Mouse (Mus musculus): ENCODE results near the gene Prkar1b. TPM values are rescaled to one million over a fixed set of nuclear protein-coding genes. Genes with fewer than 3 reads are reported as not detected.

Gene Prkar1b
- polyA plus RNA-seq, 1 experiment: 6.6 TPM

GRCm38 (mm10) chr5:139160899-139161298, 11.1 kb upstream of the Prkar1b start:
- no peak for TF ChIP-seq POLR2A (IDR thresholded peaks at IDR 0.05; ENCODE audit: borderline replicate concordance, control insufficient read depth, low read depth, low read length)
- TF ChIP-seq CTCF (IDR thresholded peaks at IDR 0.05; ENCODE audit: control insufficient read depth, insufficient read depth, low read length): no peak
- H3K4me3 ChIP-seq (replicated peaks; ENCODE audit: control insufficient read depth, low read depth, low read length): no peak overlapping the region
- H3K4me1 ChIP-seq (ENCODE audit: control insufficient read depth, insufficient read depth, low read length): peaks cover 4% of the 10 kb centered on the region; the same call in 1 of the 2 replicates
- 43% methylated on average over 8 of the region's 8 CpGs for WGBS
- peak overlapping the region; percentile 82 for H3K27ac ChIP-seq (ENCODE audit: control insufficient read depth, insufficient read depth, low read depth, low read length, poor library complexity)

- peaks cover 3% of the 10 kb centered on the region; the same call in 1 of the 2 replicates for H3K4me1 ChIP-seq (ENCODE audit: control insufficient read depth, insufficient read depth, low read length)
- under 1% methylated on average over 43 of the region's 45 CpGs for WGBS
- H3K4me3 ChIP-seq (replicated peaks; ENCODE audit: control insufficient read depth, low read depth, low read length): peak overlapping the region; percentile 77
- peak; percentile 40; the same call in 1 of the 2 replicates for TF ChIP-seq POLR2A (IDR thresholded peaks at IDR 0.05; ENCODE audit: borderline replicate concordance, control insufficient read depth, low read depth, low read length)
- no peak for TF ChIP-seq CTCF (IDR thresholded peaks at IDR 0.05; ENCODE audit: control insufficient read depth, insufficient read depth, low read length)
- H3K27ac ChIP-seq (ENCODE audit: control insufficient read depth, insufficient read depth, low read depth, low read length, poor library complexity): 0 out of 2 replicates have a peak overlapping the region, but pooled peaks have one; percentile 15
Observed at GRCm38 (mm10) chr5:139150603-139151031, 816 bp upstream of the Prkar1b start.

GRCm38 (mm10) chr5:139149006-139149672, 662 bp downstream of the Prkar1b start:
- WGBS: 19% methylated on average over 11 of the region's 11 CpGs
- H3K4me1 ChIP-seq (ENCODE audit: control insufficient read depth, insufficient read depth, low read length): peaks cover 3% of the 10 kb centered on the region; the same call in 1 of the 2 replicates
- TF ChIP-seq CTCF (IDR thresholded peaks at IDR 0.05; ENCODE audit: control insufficient read depth, insufficient read depth, low read length) (no peak), POLR2A (IDR thresholded peaks at IDR 0.05; ENCODE audit: borderline replicate concordance, control insufficient read depth, low read depth, low read length) (no peak)
- peak overlapping the region; percentile 30; the same call in 1 of the 2 replicates for H3K27ac ChIP-seq (ENCODE audit: control insufficient read depth, insufficient read depth, low read depth, low read length, poor library complexity)
- peak overlapping the region; percentile 77 for H3K4me3 ChIP-seq (replicated peaks; ENCODE audit: control insufficient read depth, low read depth, low read length)

GRCm38 (mm10) chr5:139147178-139148078, 2.4 kb downstream of the Prkar1b start:
- H3K4me1 ChIP-seq (ENCODE audit: control insufficient read depth, insufficient read depth, low read length): peaks cover 3% of the 10 kb centered on the region; the same call in 1 of the 2 replicates
- no peak for TF ChIP-seq CTCF (IDR thresholded peaks at IDR 0.05; ENCODE audit: control insufficient read depth, insufficient read depth, low read length)
- no peak for TF ChIP-seq POLR2A (IDR thresholded peaks at IDR 0.05; ENCODE audit: borderline replicate concordance, control insufficient read depth, low read depth, low read length)
- WGBS: 89% methylated on average over 14 of the region's 14 CpGs
- H3K4me3 ChIP-seq (replicated peaks; ENCODE audit: control insufficient read depth, low read depth, low read length): no peak overlapping the region
- H3K27ac ChIP-seq (ENCODE audit: control insufficient read depth, insufficient read depth, low read depth, low read length, poor library complexity): no peak overlapping the region

GRCm38 (mm10) chr5:139146476-139147075, 3.2 kb downstream of the Prkar1b start:
- WGBS: 82% methylated on average over 11 of the region's 11 CpGs
- Histone ChIP-seq H3K4me1 (ENCODE audit: control insufficient read depth, insufficient read depth, low read length) (peaks cover 3% of the 10 kb centered on the region; the same call in 1 of the 2 replicates), H3K4me3 (replicated peaks; ENCODE audit: control insufficient read depth, low read depth, low read length) (no peak overlapping the region), H3K27ac (ENCODE audit: control insufficient read depth, insufficient read depth, low read depth, low read length, poor library complexity) (no peak overlapping the region)
- TF ChIP-seq POLR2A (IDR thresholded peaks at IDR 0.05; ENCODE audit: borderline replicate concordance, control insufficient read depth, low read depth, low read length) (no peak), CTCF (IDR thresholded peaks at IDR 0.05; ENCODE audit: control insufficient read depth, insufficient read depth, low read length) (no peak)

- TF ChIP-seq CTCF (IDR thresholded peaks at IDR 0.05; ENCODE audit: control insufficient read depth, insufficient read depth, low read length): no peak
- TF ChIP-seq POLR2A (IDR thresholded peaks at IDR 0.05; ENCODE audit: borderline replicate concordance, control insufficient read depth, low read depth, low read length): no peak
- WGBS: 90% methylated on average over 4 of the region's 4 CpGs
- Histone ChIP-seq H3K4me3 (replicated peaks; ENCODE audit: control insufficient read depth, low read depth, low read length) (no peak overlapping the region), H3K27ac (ENCODE audit: control insufficient read depth, insufficient read depth, low read depth, low read length, poor library complexity) (no peak overlapping the region), H3K4me1 (ENCODE audit: control insufficient read depth, insufficient read depth, low read length) (peaks cover 3% of the 10 kb centered on the region; the same call in 1 of the 2 replicates)
Observed at GRCm38 (mm10) chr5:139145726-139146125, 4.1 kb downstream of the Prkar1b start.

GRCm38 (mm10) chr5:139143890-139144289, 5.9 kb downstream of the Prkar1b start:
- no peaks in the 10 kb centered on the region; the same call in 1 of the 2 replicates for H3K4me1 ChIP-seq (ENCODE audit: control insufficient read depth, insufficient read depth, low read length)
- no peak for TF ChIP-seq CTCF (IDR thresholded peaks at IDR 0.05; ENCODE audit: control insufficient read depth, insufficient read depth, low read length)
- no peak for TF ChIP-seq POLR2A (IDR thresholded peaks at IDR 0.05; ENCODE audit: borderline replicate concordance, control insufficient read depth, low read depth, low read length)
- 83% methylated on average over 3 of the region's 3 CpGs for WGBS
- H3K4me3 ChIP-seq (replicated peaks; ENCODE audit: control insufficient read depth, low read depth, low read length): no peak overlapping the region
- H3K27ac ChIP-seq (ENCODE audit: control insufficient read depth, insufficient read depth, low read depth, low read length, poor library complexity): no peak overlapping the region

All from bone marrow, adult 2 months (tissue).